Mouse (Mus musculus) ovary, postnatal 10 days (tissue): Measurements from ENCODE around the gene Grk6.

ENCODE experiments used
- DNase-seq: peaks from one replicate; pipeline ENCODE4 v3.0.0; 2022; ENCODE audit warnings: low spot score

Grk6 gene

GRCm38 (mm10) chr13:55484520-55485088 is 39.7 kb downstream of the Grk6 start:
- DNase-seq, result no peak

- DNase-seq, result no peak
Measured at GRCm38 (mm10) chr13:55486029-55486794, 41.3 kb downstream of the Grk6 start.

GRCm38 (mm10) chr13:55486916-55487577 is 42.2 kb downstream of the Grk6 start:
- no peak for DNase-seq

- DNase-seq, result no peak
Measured at GRCm38 (mm10) chr13:55487578-55488498, 43.0 kb downstream of the Grk6 start, which contains the start of gene Dbn1. Gene Dbn1 (minus strand): TSS chr13:55488111.

GRCm38 (mm10) chr13:55494257-55494656 is 49.4 kb downstream of the Grk6 start:
- no peak for DNase-seq

- DNase-seq, result no peak
Measured at GRCm38 (mm10) chr13:55494883-55495621, 50.2 kb downstream of the Grk6 start.

- DNase-seq, result no peak
Measured at GRCm38 (mm10) chr13:55495702-55496101, 50.8 kb downstream of the Grk6 start.

- no peak for DNase-seq
Measured at GRCm38 (mm10) chr13:55496661-55497060, 51.8 kb downstream of the Grk6 start.

- DNase-seq, result no peak
Measured at GRCm38 (mm10) chr13:55498906-55499305, 54.0 kb downstream of the Grk6 start.

GRCm38 (mm10) chr13:55500575-55500974 is 55.7 kb downstream of the Grk6 start:
- no peak for DNase-seq

- DNase-seq, result no peak
Measured at GRCm38 (mm10) chr13:55502405-55502804, 57.5 kb downstream of the Grk6 start.

- DNase-seq, result no peak
Measured at GRCm38 (mm10) chr13:55504390-55504789, 59.5 kb downstream of the Grk6 start.

GRCm38 (mm10) chr13:55505810-55506209 is 60.9 kb downstream of the Grk6 start:
- no peak for DNase-seq

GRCm38 (mm10) chr13:55506697-55507096 is 61.8 kb downstream of the Grk6 start:
- DNase-seq, result no peak

- DNase-seq, result no peak
Measured at GRCm38 (mm10) chr13:55507877-55508276, 63.0 kb downstream of the Grk6 start.

- no peak for DNase-seq
Measured at GRCm38 (mm10) chr13:55508531-55508930, 63.7 kb downstream of the Grk6 start.

- DNase-seq, result no peak
Measured at GRCm38 (mm10) chr13:55510332-55510667, 65.4 kb downstream of the Grk6 start.
